Mouse (Mus musculus) MEL (cell line): Measurements from ENCODE around the gene Trim30d. TPM values are rescaled to one million over a fixed set of nuclear protein-coding genes. Genes with fewer than 3 reads are reported as not detected.
A peak's percentile ranks its signal among the peaks of the same experiment; 100 is the strongest.

Source experiments
- DNase-seq: peaks from one replicate; pipeline ENCODE4 v3.0.0; 2011; ENCODE audit warnings: low read depth, low spot score
- H3K27ac ChIP-seq: 2 replicates; pipeline ENCODE4 v1.5.1; 2012; ENCODE audit warnings: low read depth, mild to moderate bottlenecking, control low read depth, low read length, moderate library complexity; ENCODE audit not compliant: control insufficient read depth
- H3K27me3 ChIP-seq, 2 experiments: fragments of 150-350 bp in 1 of 2; sonication (generic) in 1 of 2; 2 replicates each; pipeline ENCODE4 v1.6.1; 2012; ENCODE audit warnings: low read length in 2 of 2, mild to moderate bottlenecking in 2 of 2, improper control_type of control experiment in 1 of 2, moderate library complexity in 1 of 2; ENCODE audit not compliant: insufficient read depth in 2 of 2, control insufficient read depth in 1 of 2
- H3K36me3 ChIP-seq, 2 experiments: 2 replicates each; pipeline ENCODE4 v1.6.1; 2012 to 2014; ENCODE audit warnings: low read length in 2 of 2, improper control_type of control experiment in 1 of 2, inconsistent platforms in 1 of 2, mild to moderate bottlenecking in 1 of 2; ENCODE audit not compliant: insufficient read depth in 2 of 2, control insufficient read depth in 1 of 2
- H3K4me1 ChIP-seq, 2 experiments: fragments of 150-350 bp in 1 of 2; sonication (generic) in 1 of 2; 2 replicates each; pipeline ENCODE4 v1.6.1; 2012; ENCODE audit warnings: low read length in 2 of 2, improper control_type of control experiment in 1 of 2, mild to moderate bottlenecking in 1 of 2; ENCODE audit not compliant: insufficient read depth in 2 of 2, control insufficient read depth in 1 of 2
- H3K4me3 ChIP-seq, 2 experiments: fragments of 150-350 bp in 1 of 2; sonication (generic) in 1 of 2; 2 replicates each; pipeline ENCODE4 v1.5.1; 2012; ENCODE audit warnings: low read depth in 2 of 2, low read length in 2 of 2, mild to moderate bottlenecking in 2 of 2, moderate library complexity in 2 of 2, control low read depth in 1 of 2, improper control_type of control experiment in 1 of 2; ENCODE audit not compliant: control insufficient read depth in 1 of 2, insufficient read depth in 1 of 2
- H3K79me2 ChIP-seq: 2 replicates; pipeline ENCODE4 v1.6.1; 2012; ENCODE audit warnings: mild to moderate bottlenecking, low read length, moderate library complexity; ENCODE audit not compliant: control insufficient read depth, poor library complexity, insufficient read depth
- H3K9ac ChIP-seq: 2 replicates; pipeline ENCODE4 v1.6.1; 2012; ENCODE audit warnings: low read depth, mild to moderate bottlenecking, control low read depth, low read length, moderate library complexity; ENCODE audit not compliant: control insufficient read depth, poor library complexity, severe bottlenecking
- H3K9me3 ChIP-seq: fragments of 150-350 bp; sonication (generic); replicated peaks from 2 replicates; pipeline ENCODE4 v1.6.1; 2012; ENCODE audit warnings: mild to moderate bottlenecking, low read length, improper control_type of control experiment, moderate library complexity; ENCODE audit not compliant: insufficient read depth
- CTCF ChIP-seq, 3 experiments: IDR thresholded peaks in 2 of 3; conservative IDR thresholded peaks in 1 of 3; 2 replicates each; pipeline ENCODE4 v1.5.1; 2011 to 2012; ENCODE audit warnings: low read length in 3 of 3, low read depth in 2 of 3, mild to moderate bottlenecking in 2 of 3, improper control_type of control experiment in 1 of 3, inconsistent platforms in 1 of 3, mixed read lengths in 1 of 3, moderate library complexity in 1 of 3; ENCODE audit not compliant: control insufficient read depth in 1 of 3, insufficient read depth in 1 of 3, poor library complexity in 1 of 3, severe bottlenecking in 1 of 3
- ELF1 ChIP-seq: IDR thresholded peaks from 2 replicates; pipeline ENCODE4 v1.6.1; 2014; ENCODE audit warnings: low read depth, mild to moderate bottlenecking, inconsistent platforms, low read length, improper control_type of control experiment, moderate library complexity
- ETS1 ChIP-seq: IDR thresholded peaks from 2 replicates; pipeline ENCODE4 v1.6.1; 2012; ENCODE audit warnings: low read depth, mild to moderate bottlenecking, inconsistent platforms, low read length, improper control_type of control experiment, moderate library complexity
- GABPA ChIP-seq: IDR thresholded peaks from 2 replicates; pipeline ENCODE4 v1.6.1; 2012; ENCODE audit warnings: low read depth, mild to moderate bottlenecking, inconsistent platforms, low read length, improper control_type of control experiment, moderate library complexity
- HCFC1 ChIP-seq: IDR thresholded peaks from 2 replicates; pipeline ENCODE4 v1.6.1; 2012; ENCODE audit warnings: low read depth, mild to moderate bottlenecking, inconsistent platforms, low read length, improper control_type of control experiment, moderate library complexity
- KAT2A ChIP-seq: conservative IDR thresholded peaks from 2 replicates; pipeline ENCODE4 v1.6.1; 2012; ENCODE audit warnings: low read depth, low read length, improper control_type of control experiment, inconsistent platforms
- NELFE ChIP-seq: IDR thresholded peaks from 2 replicates; pipeline ENCODE4 v1.6.1; 2011; ENCODE audit warnings: low read depth, low read length, improper control_type of control experiment
- POLR2A ChIP-seq, 2 experiments: IDR thresholded peaks; 2 replicates each; pipeline ENCODE4 v1.6.1; 2011 to 2012; ENCODE audit warnings: low read length in 2 of 2, mild to moderate bottlenecking in 2 of 2, control low read depth in 1 of 2, improper control_type of control experiment in 1 of 2, low read depth in 1 of 2, moderate library complexity in 1 of 2; ENCODE audit not compliant: control insufficient read depth in 1 of 2, insufficient read depth in 1 of 2, poor library complexity in 1 of 2
- RAD21 ChIP-seq: IDR thresholded peaks from 2 replicates; pipeline ENCODE4 v1.6.1; 2011; ENCODE audit warnings: mild to moderate bottlenecking, low read depth, low read length, improper control_type of control experiment
- SIN3A ChIP-seq: IDR thresholded peaks from 2 replicates; pipeline ENCODE4 v1.6.1; 2012; ENCODE audit warnings: low read length, improper control_type of control experiment, inconsistent platforms
- SMC3 ChIP-seq: IDR thresholded peaks from 2 replicates; pipeline ENCODE4 v1.6.1; 2011; ENCODE audit warnings: low read depth, low read length, improper control_type of control experiment
- ZNF384 ChIP-seq: IDR thresholded peaks from 2 replicates; pipeline ENCODE4 v1.6.1; 2012; ENCODE audit warnings: low read depth, mild to moderate bottlenecking, inconsistent platforms, low read length, improper control_type of control experiment
- polyA plus RNA-seq, 2 experiments: library from polyadenylated mRNA; stranded (reverse) in 1 of 2; unstranded in 1 of 2; fragments of >175 nt in 1 of 2; fragments of >200 nt in 1 of 2; gene quantifications; 2 replicates each; pipeline versions ENCODE4 v1.2.1 to v1.2.4; 2012; ENCODE audit warnings: low replicate concordance in 2 of 2, low read depth in 1 of 2; ENCODE audit not compliant: insufficient read length in 2 of 2, insufficient read depth in 1 of 2, missing spikeins in 1 of 2
- total RNA-seq: library from RNA; depleted of rRNA; stranded (reverse); fragments of 300-350 nt; gene quantifications from 2 replicates; pipeline ENCODE4 v1.2.3, GENCODE M21; 2012; rRNA removed

The Trim30d gene
- total and polyA plus RNA-seq, 3 experiments, result not detected

DNA sequence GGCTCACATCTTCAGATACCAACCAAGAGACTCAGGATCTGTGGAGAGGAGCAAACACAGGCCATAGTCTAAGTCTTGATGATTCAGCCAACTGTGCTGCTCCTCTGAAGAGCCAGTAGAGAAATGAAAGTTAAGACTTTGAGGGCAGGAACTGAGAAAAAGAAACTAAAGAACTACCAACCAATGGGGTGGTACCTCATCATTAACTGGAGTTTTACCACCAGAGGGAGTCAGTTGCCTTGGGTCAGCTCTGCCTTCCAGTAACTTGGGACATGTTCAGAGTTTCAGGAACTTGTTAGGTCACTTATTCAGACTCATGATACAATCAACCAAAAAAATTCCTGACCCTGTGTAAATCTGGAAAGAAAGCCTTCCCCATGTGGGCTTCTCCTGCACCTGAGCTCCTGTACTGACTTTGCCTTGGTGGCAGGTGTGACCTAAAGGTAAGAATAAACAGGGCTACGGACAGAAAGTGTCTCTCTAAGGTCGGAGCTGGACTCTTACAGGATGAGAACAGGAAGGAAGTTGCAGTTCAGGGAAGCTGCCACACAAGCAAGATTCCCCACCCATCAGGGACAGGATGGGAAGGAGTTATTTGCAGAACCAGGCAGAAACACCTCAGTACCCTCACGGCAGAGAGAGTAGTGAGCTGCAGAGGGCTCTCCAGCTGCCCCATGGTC, 42.4 kb downstream of the Trim30d start, which contains the start of gene Trim30a:
Trim30a (minus strand) TSS at position 129 of the 680 bp plus-strand sequence.
- H3K79me2 ChIP-seq, result no peaks in the 10 kb centered on the region
- H3K4me1 ChIP-seq, result no peaks in the 10 kb centered on the region
- peak; percentile 46 for DNase-seq
- H3K36me3 ChIP-seq, result no peaks in the 10 kb centered on the region
- no peak within 1 kb of the TSS; the same call in 1 of the 2 replicates for H3K27ac ChIP-seq
- no peaks in the 10 kb centered on the region for H3K9me3 ChIP-seq
- TF ChIP-seq SMC3 (peak; percentile 18; the same call in 1 of the 2 replicates), ETS1 (0 out of 2 replicates have a peak, but pooled peaks have one; percentile 15), GABPA (no peak), HCFC1 (0 out of 2 replicates have a peak, but pooled peaks have one; percentile 22), CTCF (IDR thresholded peaks at IDR 0.05 in 2 of 3, conservative IDR thresholded peaks at IDR 0.05 in 1 of 3; ENCODE audit: control insufficient read depth in 1 of 3, insufficient read depth in 1 of 3, low read depth in 2 of 3, low read length in 3 of 3, poor library complexity in 1 of 3, severe bottlenecking in 1 of 3) (peak in 1 of 3 experiments; percentile 34; a peak in 2 of 6 replicates)
- H3K4me3 ChIP-seq, result peak within 1 kb of the TSS; percentile 51 to 54
- H3K27me3 ChIP-seq, result no peaks in the 10 kb centered on the region
- H3K9ac ChIP-seq, result peak within 1 kb of the TSS; percentile 17; the same call in 1 of the 2 replicates

DNA sequence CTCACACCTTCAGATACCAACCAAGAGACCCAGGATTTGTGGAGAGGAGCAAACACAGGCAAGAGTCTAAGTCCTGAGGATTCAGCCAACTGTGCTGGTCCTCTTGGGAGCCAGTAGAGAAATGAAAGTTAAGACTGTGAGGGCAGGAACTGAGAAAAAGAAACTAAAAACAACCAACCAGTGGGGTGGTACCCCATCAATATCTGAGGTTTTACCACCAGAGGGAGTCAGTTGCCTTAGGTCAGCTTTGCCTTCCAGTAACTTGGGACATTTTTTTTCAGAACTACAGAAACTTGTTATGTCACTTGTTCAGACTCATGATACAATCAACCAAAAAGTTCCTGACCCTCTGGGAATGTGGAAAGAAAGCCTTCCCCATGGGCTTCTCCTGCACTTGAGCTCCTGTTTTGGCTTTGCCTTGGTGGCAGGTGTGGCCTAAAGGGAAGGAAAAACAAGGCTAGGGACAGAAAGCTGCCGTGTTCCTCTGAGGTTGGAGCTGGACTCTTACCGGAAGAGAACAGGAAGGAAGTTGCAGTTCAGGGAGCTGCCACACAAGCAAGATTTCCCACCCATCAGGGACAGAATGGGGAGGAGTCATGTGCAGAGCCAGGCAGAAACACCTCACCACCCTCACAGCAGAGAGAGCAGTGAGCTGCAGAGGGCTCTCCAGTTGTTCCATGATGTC, 61.5 kb downstream of the Trim30d start:
- Histone ChIP-seq H3K27me3 (no peaks in the 10 kb centered on the region), H3K79me2 (no peaks in the 10 kb centered on the region; the same call in 1 of the 2 replicates), H3K4me1 (no peaks in the 10 kb centered on the region), H3K4me3 (peak overlapping the region; percentile 59 to 70), H3K9me3 (no peaks in the 10 kb centered on the region), H3K27ac (peak overlapping the region; percentile 62), H3K36me3 (no peaks in the 10 kb centered on the region; a peak in 1 of 4 replicates), H3K9ac (peak overlapping the region; percentile 65)
- DNase-seq, result peak; percentile 82
- TF ChIP-seq RAD21, result peak; percentile 50
- peak; percentile 64; the same call in 1 of the 2 replicates for TF ChIP-seq NELFE
- no peak for TF ChIP-seq KAT2A
- peak; percentile 91 for TF ChIP-seq ZNF384
- TF ChIP-seq SMC3, result peak; percentile 47
- peak; percentile 50 for TF ChIP-seq ETS1
- TF ChIP-seq CTCF (IDR thresholded peaks at IDR 0.05 in 2 of 3, conservative IDR thresholded peaks at IDR 0.05 in 1 of 3; ENCODE audit: control insufficient read depth in 1 of 3, insufficient read depth in 1 of 3, low read depth in 2 of 3, low read length in 3 of 3, poor library complexity in 1 of 3, severe bottlenecking in 1 of 3), result peak; percentile 18 to 63 (median 26); a peak in 4 of 6 replicates
- no peak for TF ChIP-seq GABPA
- TF ChIP-seq POLR2A (IDR thresholded peaks at IDR 0.05; ENCODE audit: control insufficient read depth in 1 of 2, insufficient read depth in 1 of 2, low read depth in 1 of 2, low read length in 2 of 2, poor library complexity in 1 of 2), result peak; percentile 25 to 56; a peak in 1 of 4 replicates
- TF ChIP-seq ELF1, result peak; percentile 61; the same call in 1 of the 2 replicates
- TF ChIP-seq SIN3A, result peak; percentile 72

Other genes starting within 250 kb of the Trim30d start
- not detected in 2 replicates for gene Trim5, start 219.8 kb downstream of the Trim30d start, total RNA-seq
- gene Trim5, start 219.8 kb downstream of the Trim30d start, polyA plus RNA-seq, result under 1 TPM in 1 of 2 experiments, not detected in 1; 0.11 TPM
- not detected in 2 replicates for gene Trim12a, start 192.4 kb downstream of the Trim30d start, total RNA-seq
- gene Trim12a, start 192.4 kb downstream of the Trim30d start, polyA plus RNA-seq, result under 1 TPM in 1 of 2 experiments, not detected in 1; 0.14 TPM
- gene Trim34b, start 178.4 kb downstream of the Trim30d start, total RNA-seq, result 0.42 and 0.69 TPM in 2 replicates
- gene Trim34b, start 178.4 kb downstream of the Trim30d start, polyA plus RNA-seq, result under 1 TPM in 1 of 2 experiments, not detected in 1; 0.74 TPM
- gene Trim12c, start 154.5 kb downstream of the Trim30d start, total RNA-seq, result 4.8 and 5.0 TPM in 2 replicates
- 1 to 10 TPM in 1 of 2 experiments, not detected in 1; 6.9 TPM for gene Trim12c, start 154.5 kb downstream of the Trim30d start, polyA plus RNA-seq
- not detected in 2 replicates for gene Trim30b, start 138.0 kb downstream of the Trim30d start, total RNA-seq
- under 1 TPM in 1 of 2 experiments, not detected in 1; 0.04 TPM for gene Trim30b, start 138.0 kb downstream of the Trim30d start, polyA plus RNA-seq
- 0.12 and 0.13 TPM in 2 replicates for gene Trim30c, start 107.0 kb downstream of the Trim30d start, total RNA-seq
- gene Trim30c, start 107.0 kb downstream of the Trim30d start, polyA plus RNA-seq, result not detected
- 1.1 and 1.7 TPM in 2 replicates for gene Trim30a, start 42.7 kb downstream of the Trim30d start, total RNA-seq
- gene Trim30a, start 42.7 kb downstream of the Trim30d start, polyA plus RNA-seq, result under 1 TPM in 1 of 2 experiments, not detected in 1; 0.45 TPM
- not detected in 2 replicates for gene Olfr651, start 42.3 kb upstream of the Trim30d start, total RNA-seq
- gene Olfr651, start 42.3 kb upstream of the Trim30d start, polyA plus RNA-seq, result not detected
- gene Olfr652, start 53.1 kb upstream of the Trim30d start, total RNA-seq, result not detected in 2 replicates
- not detected for gene Olfr652, start 53.1 kb upstream of the Trim30d start, polyA plus RNA-seq
- not detected in 2 replicates for gene Olfr653, start 69.5 kb upstream of the Trim30d start, total RNA-seq
- gene Olfr653, start 69.5 kb upstream of the Trim30d start, polyA plus RNA-seq, result not detected
- not detected in 2 replicates for gene Olfr654, start 79.2 kb upstream of the Trim30d start, total RNA-seq
- gene Olfr654, start 79.2 kb upstream of the Trim30d start, polyA plus RNA-seq, result not detected
- gene Olfr655, start 93.9 kb upstream of the Trim30d start, total RNA-seq, result not detected in 2 replicates
- gene Olfr655, start 93.9 kb upstream of the Trim30d start, polyA plus RNA-seq, result 1 to 10 TPM in 1 of 2 experiments, not detected in 1; 1.3 TPM
- gene Olfr656, start 106.1 kb upstream of the Trim30d start, total RNA-seq, result not detected in 2 replicates
- not detected for gene Olfr656, start 106.1 kb upstream of the Trim30d start, polyA plus RNA-seq
- gene Olfr657, start 116.9 kb upstream of the Trim30d start, total RNA-seq, result not detected in 2 replicates
- gene Olfr657, start 116.9 kb upstream of the Trim30d start, polyA plus RNA-seq, result not detected
- not detected in 2 replicates for gene Olfr658, start 139.5 kb upstream of the Trim30d start, total RNA-seq
- not detected for gene Olfr658, start 139.5 kb upstream of the Trim30d start, polyA plus RNA-seq
- not detected in 2 replicates for gene Olfr659, start 158.9 kb upstream of the Trim30d start, total RNA-seq
- not detected for gene Olfr659, start 158.9 kb upstream of the Trim30d start, polyA plus RNA-seq
- gene Olfr661, start 178.7 kb upstream of the Trim30d start, total RNA-seq, result not detected in 2 replicates
- gene Olfr661, start 178.7 kb upstream of the Trim30d start, polyA plus RNA-seq, result not detected